Mouse (Mus musculus) hindbrain, postnatal 0 days (tissue): ENCODE data around the gene Il4. TPM values are rescaled to one million over a fixed set of nuclear protein-coding genes. Genes with fewer than 3 reads are reported as not detected.

ENCODE experiments used
- ATAC-seq: fragments of 200-750 bp; cut with Nextera tagmentation; 2 replicates; pipeline ENCODE4 v1.8.0; 2017; ENCODE audit warnings: mild to moderate bottlenecking, moderate TSS enrichment, moderate library complexity
- DNase-seq: peaks from one replicate; pipeline ENCODE4 v3.0.0-alpha.2; 2015; ENCODE audit warnings: low spot score
- H3K27ac ChIP-seq: fragments of 300-500 bp; sonication (generic); 2 replicates; pipeline ENCODE4 v1.5.1; 2014; ENCODE audit warnings: mild to moderate bottlenecking
- H3K27me3 ChIP-seq: fragments of 300-500 bp; sonication (generic); 2 replicates; pipeline ENCODE4 v1.6.1; 2014; ENCODE audit warnings: low read length, mixed read lengths; ENCODE audit not compliant: insufficient read depth
- H3K36me3 ChIP-seq: fragments of 300-500 bp; sonication (generic); 2 replicates; pipeline ENCODE4 v1.6.1; 2014; ENCODE audit warnings: low read length, mixed read lengths; ENCODE audit not compliant: insufficient read depth
- H3K4me1 ChIP-seq: fragments of 300-500 bp; sonication (generic); 2 replicates; pipeline ENCODE4 v1.6.1; 2014; ENCODE audit warnings: antibody characterized with exemption, low read length, mixed read lengths; ENCODE audit not compliant: insufficient read depth
- H3K4me2 ChIP-seq: fragments of 300-500 bp; sonication (generic); 2 replicates; pipeline ENCODE4 v1.6.1; 2014; ENCODE audit warnings: low read depth, mild to moderate bottlenecking, low read length, moderate library complexity, mixed read lengths
- H3K4me3 ChIP-seq: fragments of 300-500 bp; sonication (generic); 2 replicates; pipeline ENCODE4 v1.5.1; 2014; ENCODE audit warnings: low read length
- H3K9ac ChIP-seq: fragments of 300-500 bp; sonication (generic); replicated peaks from 2 replicates; pipeline ENCODE4 v1.6.1; 2014; ENCODE audit warnings: mild to moderate bottlenecking, low read length, moderate library complexity, mixed read lengths
- H3K9me3 ChIP-seq: fragments of 300-500 bp; sonication (generic); 2 replicates; pipeline ENCODE4 v1.6.1; 2016; ENCODE audit warnings: low read length, mixed read lengths
- CTCF ChIP-seq: IDR thresholded peaks from 2 replicates; pipeline ENCODE4 v1.5.1; 2016; ENCODE audit warnings: antibody characterized with exemption, control low read depth, low read depth
- WGBS: fragments of 180-500 bp; shearing (Covaris S2); extraction: QIAGEN DNeasy Blood & Tissue Kit; methylation state at CpG from one replicate; pipeline ENCODE4 v1.1.7; 2014; 5-methylcytosine and 5-hydroxymethylcytosine counted together
- polyA plus RNA-seq: library from polyadenylated mRNA; unstranded; fragments of >200 nt; fragmentation: Nextera tagmentation; extraction: Ambion mirVana; gene quantifications from 2 replicates; pipeline ENCODE4 v1.2.1, GENCODE M21; 2015
- total RNA-seq: library from RNA; depleted of rRNA; stranded (reverse); fragments of >200 nt; gene quantifications from 2 replicates; pipeline ENCODE4 v1.2.3, GENCODE M21; 2014

The Il4 gene
- total and polyA plus RNA-seq, 2 experiments from 2014 or later = 3.9 TPM; not detected in 1

- Histone ChIP-seq H3K9me3 (no peaks in the 10 kb centered on the region), H3K4me1 (peaks cover 6% of the 10 kb centered on the region; the same call in 1 of the 2 replicates), H3K4me3 (peak overlapping the region; percentile 32), H3K9ac (0 out of 2 replicates have a peak overlapping the region, but pooled peaks have one; percentile 17), H3K27ac (no peak overlapping the region), H3K36me3 (no peaks in the 10 kb centered on the region), H3K27me3 (no peaks in the 10 kb centered on the region), H3K4me2 (peak overlapping the region; percentile 62)
- WGBS = 2% methylated on average over 34 of the region's 40 CpGs
- ATAC-seq (no peak), DNase-seq (no peak)
- TF ChIP-seq CTCF = no peak
Measured at GRCm38 (mm10) chr11:53636183-53636646, 17.7 kb upstream of the Il4 start.

GRCm38 (mm10) chr11:53635590-53636182 lies 17.2 kb upstream of the Il4 start:
- Histone ChIP-seq H3K27me3 (no peaks in the 10 kb centered on the region), H3K4me2 (peak overlapping the region; percentile 62), H3K27ac (no peak overlapping the region), H3K4me1 (peaks cover 6% of the 10 kb centered on the region; the same call in 1 of the 2 replicates), H3K4me3 (peak overlapping the region; percentile 32), H3K36me3 (no peaks in the 10 kb centered on the region), H3K9ac (0 out of 2 replicates have a peak overlapping the region, but pooled peaks have one; percentile 17), H3K9me3 (no peaks in the 10 kb centered on the region)
- WGBS = 43% methylated on average over 9 of the region's 9 CpGs
- TF ChIP-seq CTCF = no peak
- DNase-seq (no peak), ATAC-seq (no peak; the same call in 1 of the 2 replicates)

- Histone ChIP-seq H3K27me3 (no peaks in the 10 kb centered on the region), H3K9me3 (no peaks in the 10 kb centered on the region), H3K27ac (no peak within 1 kb of the TSS), H3K4me2 (no peak within 1 kb of the TSS), H3K9ac (no peak within 1 kb of the TSS), H3K36me3 (no peaks in the 10 kb centered on the region), H3K4me3 (no peak within 1 kb of the TSS), H3K4me1 (peaks cover 6% of the 10 kb centered on the region; the same call in 1 of the 2 replicates)
- ATAC-seq = no peak
- no peak for DNase-seq
- no peak for TF ChIP-seq CTCF
- 92% methylated on average over 8 of the region's 8 CpGs for WGBS
Measured at GRCm38 (mm10) chr11:53634556-53634955, 16.1 kb upstream of the Il4 start, which contains the start of gene Il13. Gene Il13, minus strand, starts transcription at chr11:53634702.

- Histone ChIP-seq H3K36me3 (no peaks in the 10 kb centered on the region), H3K4me2 (no peak overlapping the region), H3K27me3 (no peaks in the 10 kb centered on the region), H3K4me3 (no peak overlapping the region), H3K27ac (no peak overlapping the region), H3K9me3 (no peaks in the 10 kb centered on the region), H3K4me1 (peaks cover 6% of the 10 kb centered on the region; the same call in 1 of the 2 replicates), H3K9ac (no peak overlapping the region)
- 68% methylated on average over 7 of the region's 7 CpGs for WGBS
- TF ChIP-seq CTCF = no peak
- ATAC-seq = no peak
- DNase-seq = no peak
Measured at GRCm38 (mm10) chr11:53633644-53634043, 15.2 kb upstream of the Il4 start.

- no peaks in the 10 kb centered on the region for H3K36me3 ChIP-seq
- peaks cover 6% of the 10 kb centered on the region; the same call in 1 of the 2 replicates for H3K4me1 ChIP-seq
- no peaks in the 10 kb centered on the region for H3K27me3 ChIP-seq
- no peak overlapping the region for H3K4me3 ChIP-seq
- no peak overlapping the region for H3K9ac ChIP-seq
- DNase-seq = peak; percentile 25
- H3K4me2 ChIP-seq = no peak overlapping the region
- no peaks in the 10 kb centered on the region for H3K9me3 ChIP-seq
- WGBS = 70% methylated on average over 14 of the region's 14 CpGs
- peak; percentile 63 for TF ChIP-seq CTCF
- ATAC-seq = no peak
- no peak overlapping the region for H3K27ac ChIP-seq
Measured at GRCm38 (mm10) chr11:53632122-53632733, 13.8 kb upstream of the Il4 start.

DNA sequence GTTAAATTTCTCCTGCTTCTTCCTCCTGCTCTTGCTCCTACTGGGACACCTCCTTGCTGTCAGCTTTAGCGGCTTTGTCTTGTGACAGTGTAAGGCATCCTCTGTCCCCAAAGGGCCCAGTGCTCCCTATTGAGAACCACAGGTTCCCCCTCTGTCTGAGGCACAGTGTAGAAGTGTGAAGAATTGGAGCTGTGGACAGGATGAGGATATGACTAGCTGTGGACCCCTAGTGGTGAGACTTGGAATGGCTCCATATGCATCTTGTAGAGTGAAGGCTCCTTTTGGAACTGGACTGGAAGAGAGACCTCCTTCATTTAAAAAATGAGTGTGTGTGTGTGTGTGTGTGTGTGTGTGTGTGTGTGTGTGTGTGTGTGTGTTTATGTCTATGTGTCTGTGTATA lies 9.4 kb upstream of the Il4 start:
- no peak overlapping the region for H3K27ac ChIP-seq
- peak; percentile 71; the same call in 1 of the 2 replicates for ATAC-seq
- peak; percentile 92 for TF ChIP-seq CTCF
- no peaks in the 10 kb centered on the region for H3K27me3 ChIP-seq
- no peak overlapping the region for H3K4me3 ChIP-seq
- WGBS = 20% methylated on average over 1 of the region's 1 CpGs
- peak; percentile 91 for DNase-seq
- H3K4me2 ChIP-seq = no peak overlapping the region
- H3K4me1 ChIP-seq = no peaks in the 10 kb centered on the region
- no peaks in the 10 kb centered on the region for H3K36me3 ChIP-seq
- no peaks in the 10 kb centered on the region for H3K9me3 ChIP-seq
- no peak overlapping the region for H3K9ac ChIP-seq
